Mouse (Mus musculus): ENCODE results near the gene Hoxb6. TPM values are rescaled to one million over a fixed set of nuclear protein-coding genes. Genes with fewer than 3 reads are reported as not detected.

The Hoxb6 gene
- polyA plus RNA-seq, 1 experiment = 14.3 TPM

- TF ChIP-seq POLR2A (IDR thresholded peaks at IDR 0.05; ENCODE audit: borderline replicate concordance, extremely low read depth, insufficient read depth, insufficient read length, poor library complexity, severe bottlenecking) = no peak
- TF ChIP-seq CTCF (IDR thresholded peaks at IDR 0.05; ENCODE audit: borderline replicate concordance, extremely low read depth, insufficient read depth, insufficient read length) = no peak
- no peak for DNase-seq (ENCODE audit: low read depth)
These were observed 21.6 kb downstream of the Hoxb6 start for GRCm38 (mm10) chr11:96313806-96314428.

GRCm38 (mm10) chr11:96314671-96315343 lies 22.5 kb downstream of the Hoxb6 start:
- DNase-seq (ENCODE audit: low read depth) = no peak
- TF ChIP-seq CTCF (IDR thresholded peaks at IDR 0.05; ENCODE audit: borderline replicate concordance, extremely low read depth, insufficient read depth, insufficient read length) (no peak), POLR2A (IDR thresholded peaks at IDR 0.05; ENCODE audit: borderline replicate concordance, extremely low read depth, insufficient read depth, insufficient read length, poor library complexity, severe bottlenecking) (no peak)

- TF ChIP-seq POLR2A (IDR thresholded peaks at IDR 0.05; ENCODE audit: borderline replicate concordance, extremely low read depth, insufficient read depth, insufficient read length, poor library complexity, severe bottlenecking) (no peak), CTCF (IDR thresholded peaks at IDR 0.05; ENCODE audit: borderline replicate concordance, extremely low read depth, insufficient read depth, insufficient read length) (no peak)
- DNase-seq (ENCODE audit: low read depth) = no peak
These were observed 23.0 kb downstream of the Hoxb6 start for GRCm38 (mm10) chr11:96315344-96315681.

GRCm38 (mm10) chr11:96316696-96317607 lies 24.7 kb downstream of the Hoxb6 start:
- TF ChIP-seq CTCF (IDR thresholded peaks at IDR 0.05; ENCODE audit: borderline replicate concordance, extremely low read depth, insufficient read depth, insufficient read length) = no peak
- no peak for TF ChIP-seq POLR2A (IDR thresholded peaks at IDR 0.05; ENCODE audit: borderline replicate concordance, extremely low read depth, insufficient read depth, insufficient read length, poor library complexity, severe bottlenecking)
- DNase-seq (ENCODE audit: low read depth) = peak; percentile 56

- no peak for TF ChIP-seq POLR2A (IDR thresholded peaks at IDR 0.05; ENCODE audit: borderline replicate concordance, extremely low read depth, insufficient read depth, insufficient read length, poor library complexity, severe bottlenecking)
- TF ChIP-seq CTCF (IDR thresholded peaks at IDR 0.05; ENCODE audit: borderline replicate concordance, extremely low read depth, insufficient read depth, insufficient read length) = no peak
- peak; percentile 52 for DNase-seq (ENCODE audit: low read depth)
These were observed 25.5 kb downstream of the Hoxb6 start, which contains the start of gene Hoxb4 for GRCm38 (mm10) chr11:96317608-96318367. Gene Hoxb4 (plus strand): TSS chr11:96318267.

- DNase-seq (ENCODE audit: low read depth) = peak; percentile 54
- TF ChIP-seq CTCF (IDR thresholded peaks at IDR 0.05; ENCODE audit: borderline replicate concordance, extremely low read depth, insufficient read depth, insufficient read length) (no peak), POLR2A (IDR thresholded peaks at IDR 0.05; ENCODE audit: borderline replicate concordance, extremely low read depth, insufficient read depth, insufficient read length, poor library complexity, severe bottlenecking) (no peak)
These were observed 26.2 kb downstream of the Hoxb6 start for GRCm38 (mm10) chr11:96318368-96319070.

- DNase-seq (ENCODE audit: low read depth) = no peak
- TF ChIP-seq CTCF (IDR thresholded peaks at IDR 0.05; ENCODE audit: borderline replicate concordance, extremely low read depth, insufficient read depth, insufficient read length) = no peak
- TF ChIP-seq POLR2A (IDR thresholded peaks at IDR 0.05; ENCODE audit: borderline replicate concordance, extremely low read depth, insufficient read depth, insufficient read length, poor library complexity, severe bottlenecking) = no peak
These were observed 27.0 kb downstream of the Hoxb6 start for GRCm38 (mm10) chr11:96319071-96319902.

GRCm38 (mm10) chr11:96319910-96320309 lies 27.6 kb downstream of the Hoxb6 start:
- TF ChIP-seq CTCF (IDR thresholded peaks at IDR 0.05; ENCODE audit: borderline replicate concordance, extremely low read depth, insufficient read depth, insufficient read length) (no peak), POLR2A (IDR thresholded peaks at IDR 0.05; ENCODE audit: borderline replicate concordance, extremely low read depth, insufficient read depth, insufficient read length, poor library complexity, severe bottlenecking) (no peak)
- no peak for DNase-seq (ENCODE audit: low read depth)

- no peak for TF ChIP-seq POLR2A (IDR thresholded peaks at IDR 0.05; ENCODE audit: borderline replicate concordance, extremely low read depth, insufficient read depth, insufficient read length, poor library complexity, severe bottlenecking)
- TF ChIP-seq CTCF (IDR thresholded peaks at IDR 0.05; ENCODE audit: borderline replicate concordance, extremely low read depth, insufficient read depth, insufficient read length) = no peak
- DNase-seq (ENCODE audit: low read depth) = no peak
These were observed 28.4 kb downstream of the Hoxb6 start for GRCm38 (mm10) chr11:96320688-96321087.

Measured in brain, embryonic 14.5 days (tissue).